Mouse (Mus musculus) heart, embryonic 15.5 days (tissue): ENCODE data around the gene Zfp148. TPM values are rescaled to one million over a fixed set of nuclear protein-coding genes. Genes with fewer than 3 reads are reported as not detected.

Experiments used
- ATAC-seq: fragments of 200-750 bp; cut with Nextera tagmentation; replicated peaks from 2 replicates; pipeline ENCODE4 v1.8.0; 2017; ENCODE audit warnings: low read depth, moderate TSS enrichment; ENCODE audit not compliant: insufficient number of reproducible peaks, insufficient read depth, low FRiP score
- H3K27ac ChIP-seq: fragments of 300-500 bp; sonication (generic); 2 replicates; pipeline ENCODE4 v1.5.1; 2015; ENCODE audit warnings: mild to moderate bottlenecking, inconsistent platforms
- H3K27me3 ChIP-seq: fragments of 300-500 bp; sonication (generic); 2 replicates; pipeline ENCODE4 v1.6.1; 2015; ENCODE audit warnings: inconsistent platforms
- H3K36me3 ChIP-seq: fragments of 300-500 bp; sonication (generic); 2 replicates; pipeline ENCODE4 v1.6.1; 2015; ENCODE audit warnings: mild to moderate bottlenecking, inconsistent platforms
- H3K4me1 ChIP-seq: fragments of 300-500 bp; sonication (generic); replicated peaks from 2 replicates; pipeline ENCODE4 v1.6.1; 2015; ENCODE audit warnings: inconsistent platforms
- H3K4me2 ChIP-seq: fragments of 300-500 bp; sonication (generic); 2 replicates; pipeline ENCODE4 v1.6.1; 2015; ENCODE audit warnings: inconsistent platforms, mild to moderate bottlenecking, moderate library complexity
- H3K4me3 ChIP-seq: fragments of 300-500 bp; sonication (generic); 2 replicates; pipeline ENCODE4 v1.5.1; 2015; ENCODE audit warnings: mild to moderate bottlenecking, inconsistent platforms
- H3K9ac ChIP-seq: fragments of 300-500 bp; sonication (generic); 2 replicates; pipeline ENCODE4 v1.6.1; 2015; ENCODE audit warnings: mild to moderate bottlenecking, inconsistent platforms
- H3K9me3 ChIP-seq: fragments of 300-500 bp; sonication (generic); replicated peaks from 2 replicates; pipeline ENCODE4 v1.6.1; 2016; ENCODE audit warnings: inconsistent platforms
- WGBS: fragments of 180-500 bp; shearing (Covaris S2); methylation state at CpG from one replicate; pipeline ENCODE4 v1.1.7; 2015; ENCODE audit warnings: mixed read lengths; 5-methylcytosine and 5-hydroxymethylcytosine counted together
- polyA plus RNA-seq: library from polyadenylated mRNA; unstranded; fragments of >200 nt; fragmentation: Nextera tagmentation; extraction: Ambion mirVana; gene quantifications from 2 replicates; pipeline ENCODE4 v1.2.1, GENCODE M21; 2015

The Zfp148 gene
- polyA plus RNA-seq, 1 experiment from 2014 or later, result 38.0 TPM

- no peak overlapping the region for H3K27ac ChIP-seq
- H3K36me3 ChIP-seq, result no peaks in the 10 kb centered on the region
- no peak for ATAC-seq
- H3K4me3 ChIP-seq, result no peak overlapping the region
- no peaks in the 10 kb centered on the region for H3K27me3 ChIP-seq
- H3K4me2 ChIP-seq, result no peak overlapping the region
- no peak overlapping the region for H3K9ac ChIP-seq
- no peaks in the 10 kb centered on the region for H3K9me3 ChIP-seq
- peaks cover 34% of the 10 kb centered on the region for H3K4me1 ChIP-seq
- 91% methylated on average over 2 of the region's 2 CpGs for WGBS
These were observed 29.5 kb downstream of the Zfp148 start for GRCm38 (mm10) chr16:33410151-33410550.

DNA sequence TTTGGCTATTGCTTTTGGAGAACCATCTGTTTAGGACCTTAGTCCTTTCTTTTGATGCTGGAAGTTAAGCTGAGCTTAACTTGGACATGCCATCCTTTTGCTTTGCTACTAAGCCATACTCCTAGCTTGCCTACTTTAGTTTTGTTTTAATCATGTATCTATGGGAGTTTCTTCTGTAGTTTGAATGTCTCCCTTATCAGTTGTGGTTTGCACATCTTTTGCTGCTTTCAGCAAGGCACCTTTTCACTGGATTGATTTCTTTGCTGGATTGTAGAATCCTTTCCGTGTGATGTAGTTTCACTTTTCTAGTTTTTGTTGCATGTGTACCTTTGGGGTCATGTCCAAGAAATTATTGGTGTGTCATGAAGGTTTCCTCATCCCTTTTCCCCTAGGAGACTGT, 30.0 kb downstream of the Zfp148 start:
- Histone ChIP-seq H3K36me3 (no peaks in the 10 kb centered on the region), H3K9me3 (no peaks in the 10 kb centered on the region), H3K4me3 (no peak overlapping the region), H3K9ac (no peak overlapping the region), H3K4me2 (no peak overlapping the region), H3K27ac (no peak overlapping the region), H3K27me3 (no peaks in the 10 kb centered on the region), H3K4me1 (peaks cover 39% of the 10 kb centered on the region)
- WGBS, result 80% methylated on average over 1 of the region's 1 CpGs
- ATAC-seq, result no peak

- Histone ChIP-seq H3K36me3 (no peaks in the 10 kb centered on the region), H3K9ac (no peak overlapping the region), H3K27ac (peak overlapping the region; percentile 82), H3K27me3 (no peaks in the 10 kb centered on the region), H3K9me3 (no peaks in the 10 kb centered on the region), H3K4me3 (no peak overlapping the region), H3K4me1 (peaks cover 53% of the 10 kb centered on the region), H3K4me2 (peak overlapping the region; percentile 12; the same call in 1 of the 2 replicates)
- WGBS, result 50% methylated on average over 5 of the region's 5 CpGs
- peak; percentile 87 for ATAC-seq
These were observed 33.6 kb downstream of the Zfp148 start for GRCm38 (mm10) chr16:33414191-33414590.

GRCm38 (mm10) chr16:33415607-33416006, 35.0 kb downstream of the Zfp148 start:
- no peak overlapping the region for H3K4me3 ChIP-seq
- H3K4me2 ChIP-seq, result no peak overlapping the region
- no peak for ATAC-seq
- peaks cover 51% of the 10 kb centered on the region for H3K4me1 ChIP-seq
- WGBS, result 77% methylated on average over 5 of the region's 5 CpGs
- H3K36me3 ChIP-seq, result no peaks in the 10 kb centered on the region
- no peak overlapping the region for H3K9ac ChIP-seq
- no peaks in the 10 kb centered on the region for H3K9me3 ChIP-seq
- 0 out of 2 replicates have a peak overlapping the region, but pooled peaks have one; percentile 82 for H3K27ac ChIP-seq
- no peaks in the 10 kb centered on the region for H3K27me3 ChIP-seq

DNA sequence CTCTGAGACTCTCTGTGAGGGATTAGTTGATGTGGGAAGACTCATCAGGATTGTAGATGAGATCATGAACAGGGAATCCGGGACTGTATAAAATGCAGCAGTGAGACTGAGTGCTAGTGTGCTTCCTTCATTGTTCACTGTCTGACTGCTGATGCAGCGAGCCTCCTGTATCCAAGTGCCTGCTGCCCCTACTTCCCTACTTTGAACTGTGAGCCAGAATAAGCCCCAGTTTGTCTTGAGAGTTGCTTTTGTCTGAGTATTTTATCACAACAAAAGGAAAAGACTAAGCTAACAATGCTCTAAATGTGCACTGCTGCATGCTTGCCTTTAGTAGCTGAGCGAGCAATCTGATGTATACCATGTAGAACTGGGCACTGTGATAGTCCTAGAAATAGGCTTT, 47.7 kb downstream of the Zfp148 start:
- 64% methylated on average over 3 of the region's 3 CpGs for WGBS
- no peak overlapping the region for H3K9ac ChIP-seq
- no peaks in the 10 kb centered on the region for H3K27me3 ChIP-seq
- no peak overlapping the region for H3K27ac ChIP-seq
- ATAC-seq, result no peak
- peaks cover 17% of the 10 kb centered on the region for H3K36me3 ChIP-seq
- no peak overlapping the region for H3K4me2 ChIP-seq
- H3K9me3 ChIP-seq, result no peaks in the 10 kb centered on the region
- no peak overlapping the region for H3K4me3 ChIP-seq
- H3K4me1 ChIP-seq, result 0 out of 2 replicates have a peak, but pooled peaks cover 4% of the 10 kb centered on the region

DNA sequence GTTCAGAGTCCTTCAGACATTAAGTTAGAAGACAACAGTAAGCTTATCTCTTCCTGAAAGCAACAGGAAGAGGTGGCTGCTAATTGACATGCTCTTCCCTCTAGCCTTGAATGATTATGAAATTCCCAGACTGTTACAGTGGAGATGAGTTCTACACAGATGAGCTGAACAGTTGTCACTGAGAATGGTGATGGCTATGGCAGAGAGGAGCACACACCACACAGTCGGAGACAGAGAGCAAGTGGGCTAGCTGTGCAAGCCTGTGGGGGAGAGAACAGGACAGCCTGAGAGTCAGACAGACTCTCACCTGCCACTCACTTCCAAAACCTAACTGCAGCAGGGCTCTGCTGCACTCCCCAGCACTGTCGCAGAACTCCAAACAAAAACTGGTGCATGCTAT, 51.0 kb downstream of the Zfp148 start:
- 71% methylated on average over 2 of the region's 2 CpGs for WGBS
- H3K36me3 ChIP-seq, result peaks cover 18% of the 10 kb centered on the region
- H3K4me3 ChIP-seq, result no peak overlapping the region
- H3K4me1 ChIP-seq, result 0 out of 2 replicates have a peak, but pooled peaks cover 4% of the 10 kb centered on the region
- no peak overlapping the region for H3K9ac ChIP-seq
- H3K27ac ChIP-seq, result no peak overlapping the region
- no peaks in the 10 kb centered on the region for H3K27me3 ChIP-seq
- no peaks in the 10 kb centered on the region for H3K9me3 ChIP-seq
- H3K4me2 ChIP-seq, result no peak overlapping the region
- no peak for ATAC-seq

GRCm38 (mm10) chr16:33441065-33441464, 60.4 kb downstream of the Zfp148 start:
- no peak for ATAC-seq
- 83% methylated on average over 6 of the region's 6 CpGs for WGBS

DNA sequence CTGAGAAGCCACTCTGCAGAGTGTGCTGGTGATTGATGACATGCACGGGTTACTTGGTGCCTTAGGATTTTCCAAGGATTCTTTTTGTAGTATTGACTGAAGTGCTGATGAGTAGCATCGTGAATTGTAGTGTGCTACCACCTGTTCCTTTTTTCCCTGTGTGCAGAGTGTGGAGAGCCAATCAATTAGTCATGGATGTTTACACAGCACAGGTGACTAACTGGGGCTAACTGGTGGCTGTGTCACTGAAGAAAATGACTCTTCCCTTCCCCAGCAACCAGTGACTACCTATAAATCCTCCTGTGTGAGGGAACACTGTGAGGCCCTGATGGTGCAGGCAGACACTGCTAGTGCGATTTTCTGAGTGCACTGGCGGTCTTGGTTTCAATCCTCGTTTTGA, 66.2 kb downstream of the Zfp148 start:
- no peak for ATAC-seq
- no peak overlapping the region for H3K4me3 ChIP-seq
- no peak overlapping the region for H3K9ac ChIP-seq
- no peak overlapping the region for H3K4me2 ChIP-seq
- 0 out of 2 replicates have a peak, but pooled peaks cover 4% of the 10 kb centered on the region for H3K36me3 ChIP-seq
- 56% methylated on average over 5 of the region's 5 CpGs for whole genome bisulfite sequencing
- H3K4me1 ChIP-seq, result peaks cover 5% of the 10 kb centered on the region; the same call in 1 of the 2 replicates
- H3K9me3 ChIP-seq, result no peaks in the 10 kb centered on the region
- no peaks in the 10 kb centered on the region for H3K27me3 ChIP-seq
- H3K27ac ChIP-seq, result no peak overlapping the region

More at GRCm38 (mm10) chr16:33441065-33441464, 60.4 kb downstream of the Zfp148 start:
- Histone ChIP-seq H3K4me3 (no peak overlapping the region), H3K9ac (no peak overlapping the region), H3K36me3 (peaks cover 9% of the 10 kb centered on the region), H3K27ac (no peak overlapping the region), H3K4me1 (no peaks in the 10 kb centered on the region), H3K27me3 (no peaks in the 10 kb centered on the region), H3K9me3 (no peaks in the 10 kb centered on the region), H3K4me2 (no peak overlapping the region)

- ATAC-seq, result no peak
- H3K4me3 ChIP-seq, result no peak overlapping the region
- no peak overlapping the region for H3K27ac ChIP-seq
- peaks cover 2% of the 10 kb centered on the region; the same call in 1 of the 2 replicates for H3K36me3 ChIP-seq
- H3K4me1 ChIP-seq, result 0 out of 2 replicates have a peak, but pooled peaks cover 9% of the 10 kb centered on the region
- H3K9me3 ChIP-seq, result no peaks in the 10 kb centered on the region
- H3K4me2 ChIP-seq, result no peak overlapping the region
- H3K9ac ChIP-seq, result no peak overlapping the region
- WGBS, result 74% methylated on average over 2 of the region's 2 CpGs
- no peaks in the 10 kb centered on the region for H3K27me3 ChIP-seq
These were observed 73.2 kb downstream of the Zfp148 start for GRCm38 (mm10) chr16:33453826-33454225.

DNA sequence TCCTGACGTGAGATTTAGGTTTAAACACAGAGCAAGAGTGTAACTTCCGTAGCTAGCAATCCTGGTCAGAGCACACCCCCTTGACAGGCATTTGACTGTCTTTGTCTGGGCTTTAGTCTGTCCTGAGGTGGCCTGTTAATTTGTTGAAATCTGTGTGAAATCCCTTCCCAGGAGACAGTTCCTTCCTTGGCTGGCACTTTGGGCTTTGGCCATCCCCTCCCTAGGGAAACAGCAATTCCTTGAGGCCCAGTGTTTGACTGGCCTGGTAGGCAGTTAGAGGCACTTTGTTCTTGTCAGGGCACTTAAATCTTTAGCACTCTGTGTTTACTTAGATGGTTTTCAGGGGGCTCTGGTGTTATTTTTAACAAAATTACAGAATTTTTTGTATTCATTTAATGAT, 73.7 kb downstream of the Zfp148 start:
- WGBS, result 82% methylated on average over 2 of the region's 2 CpGs
- H3K9ac ChIP-seq, result no peak overlapping the region
- no peaks in the 10 kb centered on the region for H3K9me3 ChIP-seq
- no peak for ATAC-seq
- H3K27me3 ChIP-seq, result no peaks in the 10 kb centered on the region
- H3K4me1 ChIP-seq, result 0 out of 2 replicates have a peak, but pooled peaks cover 9% of the 10 kb centered on the region
- H3K4me3 ChIP-seq, result no peak overlapping the region
- H3K27ac ChIP-seq, result no peak overlapping the region
- no peak overlapping the region for H3K4me2 ChIP-seq
- peaks cover 6% of the 10 kb centered on the region; the same call in 1 of the 2 replicates for H3K36me3 ChIP-seq

DNA sequence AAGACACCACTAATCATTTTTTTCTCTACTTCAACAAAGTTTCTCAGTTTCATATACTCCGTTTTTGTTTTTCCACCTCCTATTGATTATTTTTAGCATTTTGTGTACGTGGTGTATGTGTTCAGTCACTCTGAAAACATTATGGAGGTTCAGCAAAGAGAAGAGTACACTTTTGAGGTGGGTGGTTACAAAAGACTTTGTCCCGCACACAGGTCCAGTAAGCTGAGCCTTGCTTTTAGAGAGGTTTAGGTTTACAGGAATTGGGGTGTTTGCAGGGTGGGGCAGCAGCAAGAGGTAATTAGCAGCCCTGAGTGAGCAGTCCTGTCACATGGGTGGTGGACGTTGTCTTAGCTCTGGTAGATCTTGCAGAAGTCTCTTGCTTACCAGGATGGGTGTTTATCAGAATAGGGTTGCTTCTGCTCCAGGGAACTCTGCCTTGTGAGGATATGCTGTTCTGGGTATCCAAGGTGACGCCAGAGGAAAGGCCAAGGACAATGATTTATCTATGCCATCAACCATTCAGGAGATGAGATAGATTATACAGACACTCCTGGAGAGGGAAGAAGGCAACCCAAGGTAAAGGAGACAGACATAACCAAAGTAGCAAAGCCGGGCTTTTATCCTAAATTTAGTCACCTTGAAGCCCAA, 74.8 kb downstream of the Zfp148 start:
- Histone ChIP-seq H3K4me2 (no peak overlapping the region), H3K4me1 (0 out of 2 replicates have a peak, but pooled peaks cover 9% of the 10 kb centered on the region), H3K9ac (no peak overlapping the region), H3K27ac (no peak overlapping the region), H3K27me3 (no peaks in the 10 kb centered on the region), H3K9me3 (no peaks in the 10 kb centered on the region), H3K4me3 (no peak overlapping the region), H3K36me3 (peaks cover 12% of the 10 kb centered on the region; the same call in 1 of the 2 replicates)
- 79% methylated on average over 6 of the region's 6 CpGs for WGBS
- ATAC-seq, result no peak

GRCm38 (mm10) chr16:33459101-33459500, 78.5 kb downstream of the Zfp148 start:
- Histone ChIP-seq H3K4me3 (no peak overlapping the region), H3K27ac (no peak overlapping the region), H3K36me3 (peaks cover 12% of the 10 kb centered on the region; the same call in 1 of the 2 replicates), H3K27me3 (no peaks in the 10 kb centered on the region), H3K4me1 (0 out of 2 replicates have a peak, but pooled peaks cover 8% of the 10 kb centered on the region), H3K9ac (no peak overlapping the region), H3K4me2 (no peak overlapping the region), H3K9me3 (no peaks in the 10 kb centered on the region)
- WGBS, result 98% methylated on average over 1 of the region's 1 CpGs
- no peak for ATAC-seq
